Mouse (Mus musculus): ENCODE data around the gene Ptdss2.

Ptdss2 gene

GRCm38 (mm10) chr7:141122689-141123516 is 721 bp downstream of the Ptdss2 start:
- peak; percentile 96 for DNase-seq (ENCODE audit: low spot score)

- no peak for DNase-seq (ENCODE audit: low spot score)
These were observed 1.3 kb downstream of the Ptdss2 start for GRCm38 (mm10) chr7:141123517-141123856.

GRCm38 (mm10) chr7:141131024-141131820 is 9.0 kb downstream of the Ptdss2 start:
- peak; percentile 88 for DNase-seq (ENCODE audit: low spot score)

- no peak for DNase-seq (ENCODE audit: low spot score)
These were observed 9.9 kb downstream of the Ptdss2 start for GRCm38 (mm10) chr7:141131904-141132755.

- no peak for DNase-seq (ENCODE audit: low spot score)
These were observed 19.1 kb downstream of the Ptdss2 start for GRCm38 (mm10) chr7:141141326-141141725.

- DNase-seq (ENCODE audit: low spot score), result no peak
These were observed 20.9 kb downstream of the Ptdss2 start for GRCm38 (mm10) chr7:141143112-141143511.

GRCm38 (mm10) chr7:141143861-141144260 is 21.7 kb downstream of the Ptdss2 start:
- no peak for DNase-seq (ENCODE audit: low spot score)

- no peak for DNase-seq (ENCODE audit: low spot score)
These were observed 22.5 kb downstream of the Ptdss2 start for GRCm38 (mm10) chr7:141144650-141145049.

GRCm38 (mm10) chr7:141145403-141145802 is 23.2 kb downstream of the Ptdss2 start:
- DNase-seq (ENCODE audit: low spot score), result no peak

GRCm38 (mm10) chr7:141146043-141146595 is 23.9 kb downstream of the Ptdss2 start:
- no peak for DNase-seq (ENCODE audit: low spot score)

- DNase-seq (ENCODE audit: low spot score), result no peak
These were observed 24.9 kb downstream of the Ptdss2 start for GRCm38 (mm10) chr7:141147044-141147443.

- no peak for DNase-seq (ENCODE audit: low spot score)
These were observed 26.5 kb downstream of the Ptdss2 start for GRCm38 (mm10) chr7:141148639-141149038.

- DNase-seq (ENCODE audit: low spot score), result no peak
These were observed 33.2 kb downstream of the Ptdss2 start for GRCm38 (mm10) chr7:141155362-141155761.

- DNase-seq (ENCODE audit: low spot score), result no peak
These were observed 42.2 kb downstream of the Ptdss2 start for GRCm38 (mm10) chr7:141164397-141164796.

GRCm38 (mm10) chr7:141164850-141165249 is 42.7 kb downstream of the Ptdss2 start:
- DNase-seq (ENCODE audit: low spot score), result peak; percentile 70

- peak; percentile 70 for DNase-seq (ENCODE audit: low spot score)
These were observed 45.8 kb downstream of the Ptdss2 start for GRCm38 (mm10) chr7:141167901-141168517.

GRCm38 (mm10) chr7:141168518-141168953 is 46.4 kb downstream of the Ptdss2 start:
- DNase-seq (ENCODE audit: low spot score), result peak; percentile 77

GRCm38 (mm10) chr7:141169300-141169699 is 47.1 kb downstream of the Ptdss2 start:
- DNase-seq (ENCODE audit: low spot score), result peak; percentile 40

GRCm38 (mm10) chr7:141169866-141170265 is 47.7 kb downstream of the Ptdss2 start:
- no peak for DNase-seq (ENCODE audit: low spot score)

GRCm38 (mm10) chr7:141172116-141173006 is 50.2 kb downstream of the Ptdss2 start, which contains the start of gene Rnh1:
Gene Rnh1, minus strand, starts transcription at chr7:141172857.
- DNase-seq (ENCODE audit: low spot score), result peak; percentile 93
